Mouse (Mus musculus) spleen, adult 18-20 months (tissue): ENCODE measurements around the gene Syf2.

Experiments used
- DNase-seq, 2 experiments: peaks; one replicate each; pipeline ENCODE4 v3.0.0; 2022; ENCODE audit warnings: mixed read lengths in 2 of 2

Syf2 gene

GRCm38 (mm10) chr4:134978930-134979329 lies 48.2 kb downstream of the Syf2 start:
- DNase-seq: no peak

- no peak for DNase-seq
Measured at GRCm38 (mm10) chr4:134981959-134982431, 51.3 kb downstream of the Syf2 start.

GRCm38 (mm10) chr4:134983136-134983535 lies 52.4 kb downstream of the Syf2 start:
- no peak for DNase-seq

- DNase-seq: peak in 1 of 2 experiments; percentile 5
Measured at GRCm38 (mm10) chr4:134984555-134984954, 53.9 kb downstream of the Syf2 start.

GRCm38 (mm10) chr4:134985626-134986335 lies 55.1 kb downstream of the Syf2 start:
- DNase-seq: no peak

- DNase-seq: no peak
Measured at GRCm38 (mm10) chr4:134986336-134986635, 55.6 kb downstream of the Syf2 start.

- DNase-seq: no peak
Measured at GRCm38 (mm10) chr4:134986963-134987362, 56.3 kb downstream of the Syf2 start.
